Comparison of ENCODE assay signal across 19 mouse cellular contexts in the genomic region with DNA sequence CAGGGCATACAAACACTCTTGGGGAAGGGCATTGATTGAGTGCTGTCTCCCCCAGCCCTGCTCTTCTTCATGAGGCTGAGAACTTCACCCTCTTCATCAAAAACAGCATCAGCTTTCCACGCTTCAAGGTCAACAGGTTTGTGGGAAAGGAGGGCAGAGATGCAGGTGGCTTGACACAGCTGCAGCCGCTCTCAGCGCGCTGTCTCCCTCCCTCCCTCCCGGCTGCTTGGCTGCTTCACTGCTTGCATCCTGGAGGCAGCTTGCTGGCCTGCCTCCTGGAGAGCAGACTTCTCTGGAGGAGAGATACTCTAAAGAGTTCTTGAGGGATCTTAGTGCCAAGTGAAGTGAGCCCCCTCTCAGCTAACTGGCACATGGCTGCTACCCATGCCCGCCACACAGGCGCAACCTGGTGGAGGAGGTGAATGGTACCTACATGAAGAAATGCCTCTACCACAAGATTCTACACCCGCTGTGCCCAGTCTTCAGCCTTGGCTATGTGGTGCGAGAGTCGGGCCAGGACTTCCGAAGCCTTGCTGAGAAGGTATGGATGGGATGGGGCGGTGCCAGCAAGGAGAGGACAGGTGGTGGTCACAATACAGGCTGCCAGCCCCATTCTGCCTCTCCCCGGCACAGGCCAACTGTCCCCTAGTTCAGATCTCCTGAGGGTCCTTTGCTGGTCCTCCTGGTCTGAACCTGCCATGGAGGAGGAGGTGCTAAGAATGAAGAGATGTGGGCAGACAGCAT. TPM values are rescaled to one million over a fixed set of nuclear protein-coding genes. Genes with fewer than 3 reads are reported as not detected.
DNase-seq lines count a peak whose midpoint lies in the region; ATAC-seq and TF ChIP-seq lines count a peak whose summit lies in the region.
"Had no signal": no experiment of that assay in that cellular context is flagged by ENCODE, and none has a peak within 500 bp of the region (broad histone marks: within the 10 kb centered on the region; RNA-seq: fewer than 3 reads in every experiment).

No protein-coding gene starts in this region.

- H3K4me2 ChIP-seq in intestine, embryonic 15.5 days (replicated peaks) = no peak overlapping the region
- no peak overlapping the region for H3K4me2 ChIP-seq in intestine, postnatal 0 days (replicated peaks; ENCODE audit: low read depth)
- H3K4me2 ChIP-seq in kidney, embryonic 16.5 days (replicated peaks; ENCODE audit: low read depth, low read length) = no peak overlapping the region
- H3K4me2 ChIP-seq: heart, embryonic 11.5 days had no signal

- no peaks in the 10 kb centered on the region for H3K9me3 ChIP-seq in intestine, embryonic 15.5 days
- H3K9me3 ChIP-seq in intestine, postnatal 0 days (ENCODE audit: control insufficient read depth) = no peaks in the 10 kb centered on the region
- no peaks in the 10 kb centered on the region for H3K9me3 ChIP-seq in kidney, embryonic 16.5 days (ENCODE audit: low read length)

- H3K4me1 ChIP-seq in intestine, embryonic 15.5 days (replicated peaks) = no peaks in the 10 kb centered on the region; the same call in 1 of the 2 replicates
- no peaks in the 10 kb centered on the region for H3K4me1 ChIP-seq in intestine, postnatal 0 days (replicated peaks; ENCODE audit: control insufficient read depth, insufficient read depth, low read length)
- H3K4me1 ChIP-seq in cerebellum, adult 2 months (ENCODE audit: control insufficient read depth, insufficient read depth, low read length) = peaks cover 19% of the 10 kb centered on the region
- no peaks in the 10 kb centered on the region for H3K4me1 ChIP-seq in kidney, embryonic 16.5 days (ENCODE audit: insufficient read depth, low read length)

- DNase-seq in cerebellum, adult 2 months = peak; percentile 81 to 85
- DNase-seq in cerebellum, postnatal 10 days = peak; percentile 76 to 86
- DNase-seq in thymus, postnatal 0 days (ENCODE audit: low spot score) = peak; percentile 83
- no peak for DNase-seq in frontal cortex, postnatal 10 days (ENCODE audit: low spot score in 2 of 2)
- DNase-seq: adrenal gland, postnatal 14 days; gastrocnemius, postnatal 36 days; kidney, postnatal 14 days; layer of hippocampus, adult 9-11 months; lung, adult 2 months; right cerebral cortex, adult 18-20 months had no signal

- H3K4me3 ChIP-seq in intestine, embryonic 15.5 days (replicated peaks) = 0 out of 2 replicates have a peak overlapping the region, but pooled peaks have one; percentile 4
- no peak overlapping the region for H3K4me3 ChIP-seq in intestine, postnatal 0 days (ENCODE audit: low read depth, low read length)
- no peak overlapping the region for H3K4me3 ChIP-seq in cerebellum, adult 2 months (replicated peaks; ENCODE audit: insufficient read depth, low read depth, low read length)
- H3K4me3 ChIP-seq in kidney, embryonic 16.5 days (ENCODE audit: low read length) = no peak overlapping the region

- no peak for TF ChIP-seq POLR2A in cerebellum, adult 2 months (IDR thresholded peaks at IDR 0.05; ENCODE audit: borderline replicate concordance, insufficient read depth, low read length)

- no peak for TF ChIP-seq CTCF in intestine, postnatal 0 days (IDR thresholded peaks at IDR 0.05; ENCODE audit: low read depth)
- TF ChIP-seq CTCF in cerebellum, adult 2 months (IDR thresholded peaks at IDR 0.05; ENCODE audit: borderline replicate concordance, insufficient read depth, low read depth, low read length) = no peak

- WGBS in intestine, embryonic 15.5 days = 57% methylated on average over 13 of the region's 13 CpGs
- 60% methylated on average over 13 of the region's 13 CpGs for WGBS in intestine, postnatal 0 days
- 9% methylated on average over 13 of the region's 13 CpGs for WGBS in cerebellum, adult 2 months
- 61% methylated on average over 13 of the region's 13 CpGs for WGBS in kidney, embryonic 16.5 days

- H3K36me3 ChIP-seq in intestine, embryonic 15.5 days = no peaks in the 10 kb centered on the region
- H3K36me3 ChIP-seq in intestine, postnatal 0 days (ENCODE audit: control insufficient read depth, insufficient read depth) = no peaks in the 10 kb centered on the region
- H3K36me3 ChIP-seq in kidney, embryonic 16.5 days (ENCODE audit: insufficient read depth, low read length) = no peaks in the 10 kb centered on the region

- H3K27ac ChIP-seq in intestine, embryonic 15.5 days = no peak overlapping the region
- H3K27ac ChIP-seq in intestine, postnatal 0 days (ENCODE audit: low read depth, low read length) = no peak overlapping the region
- no peak overlapping the region for H3K27ac ChIP-seq in cerebellum, adult 2 months (ENCODE audit: insufficient read depth, low read length)
- no peak overlapping the region for H3K27ac ChIP-seq in kidney, embryonic 16.5 days (ENCODE audit: low read length)
- H3K27ac ChIP-seq: macrophage had no signal

- no peak overlapping the region for H3K9ac ChIP-seq in intestine, embryonic 15.5 days
- H3K9ac ChIP-seq in intestine, postnatal 0 days (ENCODE audit: low read depth, low read length) = no peak overlapping the region
- no peak overlapping the region for H3K9ac ChIP-seq in kidney, embryonic 16.5 days (replicated peaks; ENCODE audit: low read length)

- H3K27me3 ChIP-seq in intestine, embryonic 15.5 days (replicated peaks) = no peaks in the 10 kb centered on the region
- no peaks in the 10 kb centered on the region for H3K27me3 ChIP-seq in intestine, postnatal 0 days (replicated peaks; ENCODE audit: control insufficient read depth, insufficient read depth, low read length)
- no peaks in the 10 kb centered on the region for H3K27me3 ChIP-seq in cerebellum, adult 2 months (ENCODE audit: control insufficient read depth, insufficient read depth, low read length)
- no peaks in the 10 kb centered on the region; the same call in 1 of the 2 replicates for H3K27me3 ChIP-seq in kidney, embryonic 16.5 days (ENCODE audit: insufficient read depth, low read length)
- H3K27me3 ChIP-seq: CH12.LX had no signal

- ATAC-seq in intestine, embryonic 15.5 days = no peak
- no peak for ATAC-seq in intestine, postnatal 0 days
- ATAC-seq in monocyte, adult 5-6 weeks (replicated peaks; ENCODE audit: insufficient number of reproducible peaks, low FRiP score, low TSS enrichment, poor library complexity, severe bottlenecking) = no peak
- no peak for ATAC-seq in kidney, embryonic 16.5 days (ENCODE audit: low FRiP score, low TSS enrichment)
- ATAC-seq: forebrain, embryonic 16.5 days; inflammation-experienced regulatory T-cells, adult 6 months had no signal

RNA-seq across cellular contexts. Expression of gene Camkk1, which starts 9.1 kb away (rescaled TPM):
- polyA plus RNA-seq in intestine, embryonic 15.5 days (2015; fragmentation: Nextera tagmentation; extraction: Ambion mirVana) = 8.5 and 8.6 TPM in 2 replicates
- 3.2 and 3.5 TPM in 2 replicates for polyA plus RNA-seq in intestine, postnatal 0 days (2015; fragmentation: Nextera tagmentation; extraction: Ambion mirVana)
- polyA plus RNA-seq in cerebellum, adult 2 months (2012; rRNA removed) = 68.8 and 70.8 TPM in 2 replicates
- polyA plus RNA-seq in thymus, postnatal 0 days (2015; fragmentation: Nextera tagmentation; extraction: Ambion mirVana) = 18.8 and 19.6 TPM in 2 replicates
- 2.6 to 4.0 TPM (median 3.0 TPM) in 3 replicates for total RNA-seq in monocyte, adult 5-6 weeks (2017)
- 7.4 and 7.7 TPM in 2 replicates for polyA plus RNA-seq in kidney, embryonic 16.5 days (2015; fragmentation: Nextera tagmentation; extraction: Ambion mirVana)
- polyA plus RNA-seq: macrophage had no signal

RNA-seq across cellular contexts. Expression of gene P2rx1, which starts 10.8 kb away (rescaled TPM):
- 14.3 and 27.7 TPM in 2 replicates for polyA plus RNA-seq in intestine, embryonic 15.5 days (2015; fragmentation: Nextera tagmentation; extraction: Ambion mirVana)
- 3.4 and 4.1 TPM in 2 replicates for polyA plus RNA-seq in intestine, postnatal 0 days (2015; fragmentation: Nextera tagmentation; extraction: Ambion mirVana)
- 0.41 and 0.46 TPM in 2 replicates for polyA plus RNA-seq in cerebellum, adult 2 months (2012; rRNA removed)
- 61.5 and 71.4 TPM in 2 replicates for polyA plus RNA-seq in thymus, postnatal 0 days (2015; fragmentation: Nextera tagmentation; extraction: Ambion mirVana)
- total RNA-seq in monocyte, adult 5-6 weeks (2017) = 6.3 to 18.7 TPM (median 15.6 TPM) in 3 replicates
- polyA plus RNA-seq in kidney, embryonic 16.5 days (2015; fragmentation: Nextera tagmentation; extraction: Ambion mirVana) = 1.7 and 3.1 TPM in 2 replicates
- polyA plus RNA-seq: inflammation-experienced regulatory T-cells, adult 6 months had no signal

RNA-seq across cellular contexts. Expression of gene Ncbp3, which starts 37.9 kb away (rescaled TPM):
- 9.3 and 9.7 TPM in 2 replicates for polyA plus RNA-seq in intestine, embryonic 15.5 days (2015; fragmentation: Nextera tagmentation; extraction: Ambion mirVana)
- polyA plus RNA-seq in intestine, postnatal 0 days (2015; fragmentation: Nextera tagmentation; extraction: Ambion mirVana) = 3.4 and 4.6 TPM in 2 replicates
- polyA plus RNA-seq in cerebellum, adult 2 months (2012; rRNA removed) = 6.4 and 6.5 TPM in 2 replicates
- 9.0 and 13.3 TPM in 2 replicates for polyA plus RNA-seq in thymus, postnatal 0 days (2015; fragmentation: Nextera tagmentation; extraction: Ambion mirVana)
- 11.5 to 18.1 TPM (median 14.0 TPM) in 3 replicates for total RNA-seq in monocyte, adult 5-6 weeks (2017)
- 11.1 and 12.7 TPM in 2 replicates for polyA plus RNA-seq in kidney, embryonic 16.5 days (2015; fragmentation: Nextera tagmentation; extraction: Ambion mirVana)

RNA-seq across cellular contexts. Expression of gene Atp2a3, which starts 48.7 kb away (rescaled TPM):
- polyA plus RNA-seq in intestine, embryonic 15.5 days (2015; fragmentation: Nextera tagmentation; extraction: Ambion mirVana) = 23.5 and 25.5 TPM in 2 replicates
- polyA plus RNA-seq in intestine, postnatal 0 days (2015; fragmentation: Nextera tagmentation; extraction: Ambion mirVana) = 16.2 and 16.7 TPM in 2 replicates
- 104 and 125 TPM in 2 replicates for polyA plus RNA-seq in cerebellum, adult 2 months (2012; rRNA removed)
- 102 and 111 TPM in 2 replicates for polyA plus RNA-seq in thymus, postnatal 0 days (2015; fragmentation: Nextera tagmentation; extraction: Ambion mirVana)
- total RNA-seq in monocyte, adult 5-6 weeks (2017) = 107 to 245 TPM (median 115 TPM) in 3 replicates
- 5.4 and 5.9 TPM in 2 replicates for polyA plus RNA-seq in kidney, embryonic 16.5 days (2015; fragmentation: Nextera tagmentation; extraction: Ambion mirVana)

Comparison
In these comparisons a context has a peak if more than half of its experiments do, and no peak if none do; other contexts are left out.
1. DNase-seq: peak in cerebellum, adult 2 months (2 of 2), cerebellum, postnatal 10 days (2 of 2) and thymus, postnatal 0 days (single experiment); none in frontal cortex, postnatal 10 days (0 of 2).